Mouse (Mus musculus) heart, embryonic 11.5 days (tissue): Measurements from ENCODE around the gene Smad6. TPM values are rescaled to one million over a fixed set of nuclear protein-coding genes. Genes with fewer than 3 reads are reported as not detected.
A peak's percentile ranks its signal among the peaks of the same experiment; 100 is the strongest.

Experiments
- ATAC-seq: fragments of 200-750 bp; cut with Nextera tagmentation; replicated peaks from 2 replicates; pipeline ENCODE4 v1.8.0; 2017; ENCODE audit warnings: moderate library complexity; ENCODE audit not compliant: insufficient number of reproducible peaks, low FRiP score, low TSS enrichment
- H3K27ac ChIP-seq: fragments of 300-500 bp; sonication (generic); 2 replicates; pipeline ENCODE4 v1.5.1; 2014; ENCODE audit warnings: mild to moderate bottlenecking, low read depth, low read length
- H3K27me3 ChIP-seq: fragments of 300-500 bp; sonication (generic); 2 replicates; pipeline ENCODE4 v1.6.1; 2014; ENCODE audit warnings: mild to moderate bottlenecking, low read length, mixed read lengths; ENCODE audit not compliant: control insufficient read depth, insufficient read depth
- H3K36me3 ChIP-seq: fragments of 300-500 bp; sonication (generic); 2 replicates; pipeline ENCODE4 v1.6.1; 2014; ENCODE audit warnings: mild to moderate bottlenecking, low read length, moderate library complexity, mixed read lengths; ENCODE audit not compliant: control insufficient read depth, insufficient read depth
- H3K4me1 ChIP-seq: fragments of 300-500 bp; sonication (generic); 2 replicates; pipeline ENCODE4 v1.6.1; 2014; ENCODE audit warnings: low read length; ENCODE audit not compliant: control insufficient read depth, insufficient read depth
- H3K4me2 ChIP-seq: fragments of 300-500 bp; sonication (generic); 2 replicates; pipeline ENCODE4 v1.6.1; 2014; ENCODE audit warnings: mild to moderate bottlenecking, moderate library complexity
- H3K4me3 ChIP-seq: fragments of 300-500 bp; sonication (generic); 2 replicates; pipeline ENCODE4 v1.5.1; 2014; ENCODE audit warnings: low read depth, low read length
- H3K9ac ChIP-seq: fragments of 300-500 bp; sonication (generic); 2 replicates; pipeline ENCODE4 v1.6.1; 2014; ENCODE audit warnings: mild to moderate bottlenecking, low read depth, low read length, moderate library complexity
- H3K9me3 ChIP-seq: fragments of 300-500 bp; sonication (generic); replicated peaks from 2 replicates; pipeline ENCODE4 v1.6.1; 2016; ENCODE audit warnings: low read length; ENCODE audit not compliant: control insufficient read depth
- whole genome bisulfite sequencing: fragments of 180-500 bp; shearing (Covaris S2); extraction: QIAGEN DNeasy Blood & Tissue Kit; methylation state at CpG from one replicate; pipeline ENCODE4 v1.1.7; 2014; ENCODE audit not compliant: insufficient replicate concordance; 5-methylcytosine and 5-hydroxymethylcytosine counted together
- polyA plus RNA-seq: library from polyadenylated mRNA; unstranded; fragments of >200 nt; fragmentation: Nextera tagmentation; extraction: Ambion mirVana; gene quantifications from 2 replicates; pipeline ENCODE4 v1.2.1, GENCODE M21; 2014

Gene Smad6
- polyA plus RNA-seq, 1 experiment from 2014 or later: 31.6 TPM

DNA sequence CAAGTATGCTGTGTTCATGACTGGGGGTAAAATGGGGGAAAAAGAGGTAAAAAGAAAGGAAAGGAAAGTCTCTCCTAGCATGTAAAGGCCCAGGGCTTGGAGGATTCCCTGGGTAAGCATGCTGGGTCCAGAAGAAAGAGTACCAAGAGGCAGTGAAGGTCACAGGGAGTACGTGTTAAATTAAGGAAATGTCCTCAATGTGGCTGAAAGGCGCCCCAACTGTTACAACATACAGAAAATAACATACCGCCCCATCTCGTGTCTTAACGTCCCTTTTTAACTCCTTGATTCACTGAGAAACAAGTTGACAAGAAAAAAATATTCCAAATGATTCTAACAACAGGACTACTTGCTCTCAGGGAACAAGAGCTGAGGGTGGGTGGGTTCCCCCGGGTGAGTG is 36.7 kb downstream of the Smad6 start:
- no peak overlapping the region for H3K4me2 ChIP-seq
- H3K4me3 ChIP-seq: no peak overlapping the region
- WGBS: 64% methylated on average over 6 of the region's 6 CpGs
- no peaks in the 10 kb centered on the region for H3K27me3 ChIP-seq
- ATAC-seq: no peak
- H3K9me3 ChIP-seq: no peaks in the 10 kb centered on the region
- peaks cover 3% of the 10 kb centered on the region; the same call in 1 of the 2 replicates for H3K36me3 ChIP-seq
- H3K9ac ChIP-seq: 0 out of 2 replicates have a peak overlapping the region, but pooled peaks have one; percentile 43
- peak overlapping the region; percentile 71 for H3K27ac ChIP-seq
- H3K4me1 ChIP-seq: peaks cover 89% of the 10 kb centered on the region

DNA sequence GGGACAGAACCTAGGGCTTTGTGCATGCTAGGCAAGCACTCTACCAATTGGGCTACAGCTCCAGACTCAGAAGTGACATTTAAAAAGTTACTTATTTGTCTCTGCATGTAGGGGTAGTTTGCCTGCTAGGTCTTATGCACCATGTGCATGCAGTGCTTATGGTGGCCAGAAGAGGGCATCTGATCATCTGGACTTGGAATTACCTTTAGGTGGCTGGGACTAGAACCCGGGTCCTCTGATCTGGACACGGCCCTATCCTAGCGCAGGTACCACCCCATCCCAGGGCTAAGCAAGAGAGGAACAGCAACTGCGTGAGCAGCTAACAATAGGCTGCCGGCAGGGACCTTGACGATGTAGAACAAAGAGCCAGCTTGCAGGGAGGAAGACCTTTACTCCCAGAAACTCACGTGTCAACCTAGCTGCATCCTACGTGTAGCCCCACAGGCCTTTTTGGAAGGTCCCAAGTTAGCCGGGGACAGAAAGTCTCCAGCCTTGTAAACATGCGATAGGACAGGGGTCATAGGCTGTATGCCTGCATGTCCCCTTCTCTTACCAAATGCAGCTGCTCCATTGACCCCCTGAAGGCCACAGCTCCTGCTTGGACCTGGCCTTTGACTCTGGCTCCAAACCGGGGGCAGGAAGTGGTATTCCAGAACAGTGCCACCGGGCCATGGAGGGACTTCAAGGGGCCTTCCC is 38.8 kb downstream of the Smad6 start:
- H3K4me2 ChIP-seq: no peak overlapping the region
- H3K27me3 ChIP-seq: no peaks in the 10 kb centered on the region
- H3K9ac ChIP-seq: no peak overlapping the region
- peaks cover 95% of the 10 kb centered on the region for H3K4me1 ChIP-seq
- no peak for ATAC-seq
- H3K27ac ChIP-seq: peak overlapping the region; percentile 71; the same call in 1 of the 2 replicates
- H3K9me3 ChIP-seq: no peaks in the 10 kb centered on the region
- no peaks in the 10 kb centered on the region for H3K36me3 ChIP-seq
- WGBS: 75% methylated on average over 12 of the region's 12 CpGs
- no peak overlapping the region for H3K4me3 ChIP-seq

DNA sequence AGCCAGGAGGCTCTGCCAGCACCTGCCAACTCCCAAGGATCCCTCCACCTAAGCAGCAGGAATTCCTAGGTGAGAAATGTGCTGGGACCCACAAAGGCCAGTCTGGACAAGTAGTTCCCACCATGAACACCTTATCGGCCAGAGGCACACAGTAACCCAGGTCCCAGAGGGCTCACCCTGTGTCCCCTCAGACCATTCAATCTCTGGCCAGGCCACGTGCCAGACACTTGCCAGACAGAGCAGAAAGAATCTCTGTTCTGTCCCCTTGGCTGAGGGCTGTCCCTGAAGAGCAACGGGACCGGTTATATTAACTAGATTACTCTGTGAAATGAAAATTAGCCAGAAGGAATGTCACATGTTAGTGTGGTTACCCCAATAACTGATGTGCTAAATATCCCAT is 39.9 kb downstream of the Smad6 start:
- peaks cover 96% of the 10 kb centered on the region for H3K4me1 ChIP-seq
- H3K27me3 ChIP-seq: no peaks in the 10 kb centered on the region
- no peaks in the 10 kb centered on the region for H3K36me3 ChIP-seq
- H3K9ac ChIP-seq: no peak overlapping the region
- H3K27ac ChIP-seq: no peak overlapping the region
- H3K4me2 ChIP-seq: no peak overlapping the region
- no peak overlapping the region for H3K4me3 ChIP-seq
- H3K9me3 ChIP-seq: no peaks in the 10 kb centered on the region
- 62% methylated on average over 4 of the region's 4 CpGs for WGBS
- no peak for ATAC-seq

DNA sequence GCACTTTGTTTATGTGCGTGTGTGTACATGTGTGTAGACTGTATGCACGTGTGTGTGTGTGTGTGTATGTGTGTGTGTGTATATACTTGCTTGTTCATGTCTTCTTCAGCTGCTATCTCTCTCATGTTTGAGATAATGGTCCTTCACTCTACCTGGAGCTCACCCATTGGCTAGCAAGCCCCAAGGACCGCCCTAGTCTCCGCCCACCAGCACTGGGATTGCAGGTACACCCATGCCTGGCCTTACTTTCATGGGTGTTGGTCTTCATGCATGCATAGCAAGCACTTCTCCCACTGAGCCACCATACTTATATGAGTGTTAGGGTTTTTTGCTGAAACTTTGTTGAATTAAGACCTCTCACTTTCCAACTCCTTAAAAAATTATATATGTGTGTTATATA is 40.5 kb downstream of the Smad6 start:
- H3K4me1 ChIP-seq: peaks cover 97% of the 10 kb centered on the region
- H3K27me3 ChIP-seq: no peaks in the 10 kb centered on the region
- H3K36me3 ChIP-seq: no peaks in the 10 kb centered on the region
- peak overlapping the region; percentile 58; the same call in 1 of the 2 replicates for H3K27ac ChIP-seq
- H3K4me2 ChIP-seq: no peak overlapping the region
- H3K9ac ChIP-seq: no peak overlapping the region
- H3K9me3 ChIP-seq: no peaks in the 10 kb centered on the region
- no peak for ATAC-seq
- WGBS: 67% methylated on average over 4 of the region's 4 CpGs
- no peak overlapping the region for H3K4me3 ChIP-seq

DNA sequence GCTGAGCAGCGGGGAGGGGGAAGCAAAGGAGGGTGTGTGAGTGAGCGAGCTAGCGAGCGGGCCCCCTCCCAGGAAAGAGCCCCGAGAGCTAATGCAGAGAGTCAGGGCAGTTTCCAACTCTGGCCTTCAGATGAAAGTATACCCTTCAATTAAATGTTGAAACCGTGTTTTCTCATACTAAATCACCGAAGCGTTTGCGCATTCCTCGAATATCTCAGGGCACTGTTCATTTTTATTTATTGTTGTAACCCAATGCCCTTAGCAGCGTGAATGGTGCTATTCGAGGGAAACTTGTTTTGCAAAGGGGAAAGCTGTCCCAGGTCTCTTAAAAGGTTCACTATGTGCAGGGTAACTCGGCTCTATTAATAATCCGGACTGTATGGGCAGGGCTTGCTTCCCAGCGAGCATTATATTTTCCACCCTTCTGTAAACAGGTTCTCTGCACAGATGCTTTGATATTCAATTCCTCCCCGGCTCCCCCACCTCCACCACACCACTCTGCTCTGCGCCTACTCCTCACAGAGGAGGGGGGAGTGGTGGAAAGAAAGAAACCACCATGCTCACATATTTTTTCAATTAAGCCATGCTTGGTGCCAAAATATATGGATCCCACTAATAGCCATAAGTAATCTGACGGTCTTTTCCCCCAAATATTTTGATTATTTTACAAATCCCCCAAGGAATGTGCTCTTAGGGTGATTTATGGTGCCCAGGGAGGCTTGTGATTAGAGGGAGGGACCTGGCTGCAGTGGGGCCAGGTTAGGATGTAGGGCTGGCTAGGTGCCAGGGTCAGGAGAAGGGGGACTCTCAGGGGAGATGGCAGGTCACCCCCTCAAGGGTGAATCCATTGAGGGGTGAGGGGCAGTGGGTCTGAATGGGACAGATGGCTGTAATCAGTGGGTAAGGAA is 41.4 kb downstream of the Smad6 start:
- Histone ChIP-seq H3K36me3 (no peaks in the 10 kb centered on the region), H3K9me3 (no peaks in the 10 kb centered on the region), H3K9ac (peak overlapping the region; percentile 59), H3K4me1 (peaks cover 97% of the 10 kb centered on the region), H3K27ac (peak overlapping the region; percentile 83), H3K27me3 (no peaks in the 10 kb centered on the region), H3K4me2 (peak overlapping the region; percentile 27), H3K4me3 (no peak overlapping the region)
- 19% methylated on average over 18 of the region's 18 CpGs for WGBS
- no peak for ATAC-seq

DNA sequence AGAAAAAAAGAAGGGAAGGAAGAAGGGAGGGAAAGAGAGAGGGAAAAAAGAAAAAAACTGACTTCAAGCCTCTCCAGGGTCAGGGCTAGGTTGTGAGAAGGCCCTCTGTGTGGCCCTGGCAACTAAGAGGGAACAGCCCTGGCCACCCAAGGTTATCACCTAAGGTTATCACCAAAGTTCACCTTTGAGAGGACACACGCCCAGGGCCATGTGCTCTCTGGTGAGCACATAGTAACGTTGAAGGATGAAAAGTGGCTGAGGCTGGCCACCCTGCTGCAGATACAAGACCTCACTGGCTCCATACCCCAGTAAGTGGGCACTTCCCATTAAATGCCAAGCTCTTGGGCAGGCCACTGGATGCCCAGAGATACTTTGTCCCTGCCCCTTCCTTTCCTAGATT is 42.6 kb downstream of the Smad6 start:
- H3K27ac ChIP-seq: 0 out of 2 replicates have a peak overlapping the region, but pooled peaks have one; percentile 37
- H3K4me2 ChIP-seq: no peak overlapping the region
- no peak overlapping the region for H3K4me3 ChIP-seq
- H3K4me1 ChIP-seq: peaks cover 97% of the 10 kb centered on the region
- no peaks in the 10 kb centered on the region for H3K27me3 ChIP-seq
- H3K9me3 ChIP-seq: no peaks in the 10 kb centered on the region
- no peak for ATAC-seq
- H3K9ac ChIP-seq: 0 out of 2 replicates have a peak overlapping the region, but pooled peaks have one; percentile 17
- H3K36me3 ChIP-seq: no peaks in the 10 kb centered on the region
- 20% methylated on average over 2 of the region's 2 CpGs for WGBS

DNA sequence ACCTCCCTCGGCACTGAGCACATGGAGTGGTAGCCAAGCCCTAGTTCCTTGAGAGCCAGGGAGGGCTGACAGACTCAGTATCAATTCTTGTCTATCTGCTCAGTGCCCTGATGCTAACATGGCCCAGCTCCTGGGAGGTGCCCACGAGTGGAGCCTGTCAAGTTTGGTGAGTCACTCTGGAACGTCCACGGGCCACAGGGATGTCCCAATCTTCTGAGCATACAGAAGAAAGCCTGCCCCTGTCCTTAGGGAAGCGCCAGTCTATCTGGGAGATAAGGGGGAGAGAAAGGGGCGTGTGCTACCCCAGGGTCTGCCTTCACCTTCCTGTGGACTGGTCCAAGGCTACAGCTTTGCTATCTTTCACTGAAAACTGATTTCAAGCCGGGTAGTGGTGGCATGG is 43.2 kb downstream of the Smad6 start:
- H3K4me2 ChIP-seq: no peak overlapping the region
- no peak for ATAC-seq
- no peaks in the 10 kb centered on the region for H3K27me3 ChIP-seq
- WGBS: 24% methylated on average over 7 of the region's 7 CpGs
- no peak overlapping the region for H3K27ac ChIP-seq
- H3K4me3 ChIP-seq: no peak overlapping the region
- H3K9ac ChIP-seq: 0 out of 2 replicates have a peak overlapping the region, but pooled peaks have one; percentile 17
- peaks cover 95% of the 10 kb centered on the region for H3K4me1 ChIP-seq
- 0 out of 2 replicates have a peak, but pooled peaks cover under 1% of the 10 kb centered on the region for H3K36me3 ChIP-seq
- H3K9me3 ChIP-seq: no peaks in the 10 kb centered on the region

DNA sequence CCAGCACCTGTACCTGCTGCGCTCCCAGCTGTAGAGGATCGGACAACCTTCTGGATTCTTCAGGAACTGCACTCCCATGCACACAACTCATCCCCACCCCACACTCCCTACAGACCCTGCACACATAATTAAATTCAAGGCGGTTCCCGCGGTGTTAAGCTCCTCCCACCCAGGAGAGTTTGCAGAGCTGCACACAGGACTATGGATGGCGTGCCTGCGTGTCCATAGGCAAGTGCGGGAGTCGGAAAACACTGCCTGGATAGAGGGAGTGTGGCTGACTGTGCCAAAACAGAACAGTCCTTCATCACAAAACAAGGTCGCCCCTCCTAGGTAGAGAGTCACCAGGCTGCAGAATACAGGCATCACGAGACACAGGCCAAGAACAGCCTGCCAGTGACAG is 45.9 kb downstream of the Smad6 start:
- WGBS: 36% methylated on average over 11 of the region's 11 CpGs
- peak overlapping the region; percentile 27; the same call in 1 of the 2 replicates for H3K4me2 ChIP-seq
- H3K36me3 ChIP-seq: 0 out of 2 replicates have a peak, but pooled peaks cover 2% of the 10 kb centered on the region
- no peaks in the 10 kb centered on the region for H3K27me3 ChIP-seq
- peak overlapping the region; percentile 63 for H3K27ac ChIP-seq
- no peak overlapping the region for H3K4me3 ChIP-seq
- peaks cover 94% of the 10 kb centered on the region for H3K4me1 ChIP-seq
- no peaks in the 10 kb centered on the region for H3K9me3 ChIP-seq
- no peak for ATAC-seq
- H3K9ac ChIP-seq: peak overlapping the region; percentile 54
